Mouse (Mus musculus) adrenal gland, adult 18-20 months (tissue): ENCODE data around the gene Slc28a2. TPM values are rescaled to one million over a fixed set of nuclear protein-coding genes. Genes with fewer than 3 reads are reported as not detected.
"Not testable (repeated sequence)": the region's sequence is repeated elsewhere in the genome, so short reads cannot be mapped to it uniquely, and the experiment has no call there.

Experiments used
- DNase-seq, 2 experiments: peaks; one replicate each; pipeline ENCODE4 v3.0.0; 2021 to 2022; ENCODE audit warnings: low spot score in 2 of 2
- long read RNA-seq, 2 experiments: library from polyadenylated mRNA; stranded (forward); transcript quantifications; one replicate each; pipeline ENCODE4 v2.0.0; 2021
- total RNA-seq, 2 experiments: library from RNA; stranded (reverse); gene quantifications; 1 replicate in 1 of 2; 2 replicates in 1 of 2; pipeline ENCODE4 v1.2.3; 2021

Gene Slc28a2
- total RNA-seq, result 1 to 10 TPM; 1.2 to 7.1 TPM
- long read RNA-seq, experiment 1, partial matches to known transcripts, result 0 of 13 reads
- long read RNA-seq, experiment 1, other reads (novel, unspliced or antisense), result 9 of 13 reads
- long read RNA-seq, experiment 2, partial matches to known transcripts, result 1 of 5 reads
- long read RNA-seq, experiment 2, other reads (novel, unspliced or antisense), result 0 of 5 reads

DNA sequence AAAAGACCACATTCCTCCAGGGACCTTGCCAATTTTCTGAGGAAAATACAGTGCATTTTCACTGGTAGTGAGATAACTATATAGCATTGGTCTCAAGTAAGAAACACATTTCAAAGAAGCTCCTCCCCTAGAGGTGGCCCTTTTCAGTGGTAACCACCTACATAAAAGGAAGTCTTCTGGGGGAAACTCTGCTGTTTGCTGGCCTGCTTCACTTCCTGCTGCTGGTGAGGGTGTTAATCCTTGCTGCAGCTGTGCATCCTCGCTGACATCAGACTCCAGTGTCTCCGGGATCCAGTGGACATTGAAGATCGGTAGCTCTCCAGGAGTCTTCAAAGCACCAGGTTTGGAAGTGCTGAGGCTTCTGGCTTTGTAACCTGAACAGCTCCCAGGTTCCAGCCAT, at the start of gene Slc28a2:
TSS of gene Slc28a2 (plus strand) at position 278 of the 400 bp plus-strand sequence.
- DNase-seq, result not testable (repeated sequence)

DNA sequence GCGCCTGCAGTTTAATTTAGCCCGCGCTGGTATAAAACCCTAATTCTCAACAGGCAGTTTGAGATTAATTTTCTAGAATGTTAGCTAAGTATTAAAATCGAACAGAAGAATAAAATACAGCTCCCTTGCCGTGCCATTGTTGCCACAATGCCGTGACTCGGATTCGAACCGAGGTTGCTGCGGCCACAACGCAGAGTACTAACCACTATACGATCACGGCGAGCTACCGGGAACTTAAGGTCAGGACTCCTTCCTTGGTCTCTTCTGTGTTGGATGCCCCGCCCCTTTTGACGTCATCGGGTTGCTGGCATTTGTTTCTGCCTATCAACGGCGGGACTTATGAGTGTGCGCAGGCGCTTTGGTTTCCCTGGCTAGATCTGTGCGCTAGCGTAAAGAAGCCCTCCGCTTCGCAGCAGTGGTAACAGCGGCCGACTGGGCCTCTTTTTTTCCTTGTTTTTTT, 49.0 kb upstream of the Slc28a2 start:
- DNase-seq, result peak; percentile 97 to 99

DNA sequence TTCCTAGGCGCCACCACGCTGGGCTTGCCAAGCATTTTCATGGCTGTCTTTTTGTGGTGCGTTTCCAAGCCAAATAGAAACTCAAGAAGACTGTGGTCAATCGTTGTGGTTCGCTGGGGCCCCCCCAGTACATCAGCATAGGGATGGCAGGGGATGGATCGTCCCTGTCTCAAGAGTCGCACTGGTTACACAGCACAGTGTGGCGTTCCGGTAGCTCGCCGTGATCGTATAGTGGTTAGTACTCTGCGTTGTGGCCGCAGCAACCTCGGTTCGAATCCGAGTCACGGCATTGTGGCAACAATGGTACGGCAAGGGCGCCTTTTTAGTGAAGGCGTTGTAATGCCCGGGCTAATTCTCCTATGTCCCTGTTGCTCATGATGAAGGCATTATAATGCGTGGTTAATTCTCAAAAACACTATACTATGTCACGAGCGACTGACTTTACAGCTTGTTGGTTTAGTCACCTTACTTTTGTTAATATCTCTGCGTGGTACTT, 48.5 kb upstream of the Slc28a2 start:
- peak; percentile 73 to 75 for DNase-seq

DNA sequence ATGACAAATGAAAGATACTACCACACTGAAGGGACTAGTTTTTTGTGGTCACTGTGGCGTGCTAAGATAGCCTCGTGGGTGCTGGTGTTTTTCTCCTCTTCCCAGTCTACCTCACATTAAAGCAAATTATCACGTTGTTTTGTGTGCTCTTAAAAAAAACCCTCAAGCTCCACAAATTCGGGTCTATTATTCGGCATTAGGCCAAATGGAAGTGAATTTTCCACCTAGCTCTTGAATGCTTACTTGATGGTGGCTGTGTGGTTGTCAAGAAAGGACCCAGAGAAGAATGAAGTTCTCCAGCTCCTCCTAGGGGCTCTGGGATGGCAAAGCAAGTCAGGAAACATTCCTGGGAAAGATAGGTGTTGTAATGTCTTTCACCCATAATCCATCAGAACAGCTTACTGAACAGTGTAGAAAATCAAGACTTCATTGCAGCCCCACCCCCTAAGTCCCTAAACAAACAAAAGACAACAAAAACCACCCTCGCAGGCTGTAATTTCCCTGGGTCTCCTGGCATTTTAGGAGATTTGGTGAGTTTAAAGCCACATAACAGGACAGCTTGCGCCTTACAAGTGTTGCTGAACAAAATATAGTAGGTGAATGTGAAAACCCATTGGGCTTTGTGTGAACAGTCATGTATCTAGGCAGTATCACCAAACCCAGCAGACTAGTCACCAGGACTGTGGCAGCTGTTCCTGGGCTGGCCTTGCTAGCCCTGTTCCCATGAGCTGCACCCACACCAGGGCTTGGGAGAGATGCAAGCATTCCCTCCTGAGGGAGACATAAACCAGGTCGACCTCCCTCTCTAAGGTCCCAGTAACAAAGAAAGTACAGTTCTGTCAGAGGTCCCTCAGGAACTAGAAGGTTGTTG, 47.6 kb upstream of the Slc28a2 start:
- no peak for DNase-seq

DNA sequence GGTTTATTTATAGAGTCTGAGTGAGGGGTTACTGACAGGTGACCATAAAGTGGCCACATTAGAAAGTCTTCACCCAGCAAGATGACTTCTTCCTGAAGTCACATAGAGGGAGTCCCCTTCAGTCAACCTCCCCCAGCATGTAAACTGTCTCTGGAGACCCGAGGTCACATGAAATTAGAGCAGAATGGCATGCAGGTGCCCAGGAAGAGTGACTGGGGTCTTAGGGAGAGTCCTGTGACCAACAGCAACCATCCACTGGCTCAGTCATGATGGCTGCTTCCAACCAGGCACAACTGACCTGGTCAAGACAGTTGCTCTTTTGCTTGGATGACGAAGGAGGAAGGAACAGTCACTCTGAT, 47.0 kb upstream of the Slc28a2 start:
- no peak for DNase-seq

- peak; percentile 42 to 51 for DNase-seq
Measured at GRCm38 (mm10) chr2:122380768-122381311, 45.4 kb upstream of the Slc28a2 start.

DNA sequence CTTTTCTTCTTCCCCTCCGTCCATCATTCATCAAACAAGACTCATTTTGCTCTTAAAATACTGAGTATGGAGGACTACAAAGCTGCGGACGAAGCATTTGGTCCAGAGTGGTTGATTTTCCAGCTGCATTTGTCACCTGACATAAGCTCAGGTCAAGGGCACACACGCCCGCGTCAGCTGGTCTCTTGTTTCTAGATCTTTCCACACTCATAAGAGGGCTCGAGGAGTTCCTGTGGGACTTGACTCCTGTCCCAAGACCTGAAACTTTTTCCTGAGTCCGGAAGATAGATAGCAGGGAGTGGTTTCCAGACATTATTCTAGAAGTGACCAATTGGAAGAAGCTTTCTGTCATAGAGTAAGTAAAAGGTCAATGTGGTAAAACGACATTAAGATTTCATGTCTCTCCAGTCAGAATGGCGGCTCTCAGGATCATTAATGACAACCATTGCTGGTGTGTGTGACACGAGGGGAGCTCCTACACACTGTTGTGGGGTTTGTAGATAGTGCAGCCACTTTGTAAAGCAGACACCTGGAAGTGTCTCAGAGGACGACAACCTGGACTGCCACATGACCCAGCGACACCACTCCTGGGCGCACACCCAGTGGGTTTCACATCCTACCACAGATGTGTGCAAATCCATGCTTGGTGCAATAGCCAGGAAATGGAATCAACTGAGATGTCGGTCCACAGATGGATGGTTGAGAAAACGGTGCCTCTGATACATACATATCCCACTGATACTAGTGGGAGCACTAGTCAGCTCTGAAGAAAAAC, 44.8 kb upstream of the Slc28a2 start:
- no peak for DNase-seq

GRCm38 (mm10) chr2:122382121-122382520, 44.2 kb upstream of the Slc28a2 start:
- DNase-seq, result no peak

DNA sequence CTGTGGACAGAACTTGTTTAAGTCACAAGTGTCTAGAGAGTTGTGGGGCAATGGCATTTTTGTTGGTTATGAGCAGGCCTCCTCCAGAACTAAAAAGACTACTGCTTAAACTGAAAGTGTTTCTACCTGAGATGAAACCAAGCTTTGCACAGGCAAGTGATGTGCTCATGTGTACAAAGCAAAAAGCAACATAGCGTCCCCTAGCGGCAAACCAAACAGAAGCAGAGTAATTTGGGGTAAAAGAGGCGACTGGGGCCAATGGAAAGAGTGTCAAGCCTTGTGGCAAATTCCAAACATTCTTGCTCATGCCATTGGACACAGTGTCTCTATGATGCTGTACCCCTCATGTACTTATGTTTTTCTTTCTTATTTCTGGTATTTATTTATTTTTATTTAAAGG, 41.2 kb upstream of the Slc28a2 start:
- DNase-seq, result no peak

DNA sequence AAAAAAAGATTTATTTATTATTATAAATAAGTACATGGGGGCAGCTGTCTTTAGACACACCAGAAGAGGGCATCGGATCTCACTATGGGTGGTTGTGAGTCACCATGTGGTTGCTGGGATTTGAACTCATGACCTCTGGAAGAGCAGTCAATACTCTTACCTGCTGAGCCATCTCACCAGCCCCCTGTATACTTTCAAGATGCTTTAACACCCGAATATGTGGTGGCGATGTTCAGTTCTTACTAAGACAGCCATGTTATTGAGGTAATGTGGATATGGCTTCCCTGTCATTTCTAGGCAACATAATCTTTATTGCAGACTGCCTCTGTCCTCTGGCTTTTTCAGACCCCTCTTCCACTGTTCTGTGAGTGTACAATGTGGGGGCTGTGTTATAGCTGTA, 39.1 kb upstream of the Slc28a2 start:
- DNase-seq, result not testable (repeated sequence)

GRCm38 (mm10) chr2:122396150-122396549, 30.1 kb upstream of the Slc28a2 start:
- no peak for DNase-seq

DNA sequence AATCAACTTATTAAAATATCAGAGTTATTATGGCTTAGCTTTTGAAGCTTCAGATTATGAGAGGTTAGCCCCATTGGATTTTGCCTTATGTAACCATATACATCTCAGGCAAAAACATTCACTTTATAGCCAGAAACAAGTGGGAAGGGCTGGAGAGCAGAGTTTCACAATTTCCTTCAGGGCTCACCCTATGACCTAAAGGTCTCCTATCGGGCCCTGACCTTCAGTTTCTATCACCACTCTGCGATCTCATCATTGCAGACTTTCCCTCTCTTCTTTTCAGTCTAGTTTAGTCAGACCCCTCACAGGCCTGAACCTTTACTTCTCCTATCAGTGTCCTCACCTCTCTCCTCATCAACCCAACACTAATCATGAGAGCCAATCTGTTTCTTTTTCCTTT, 18.7 kb upstream of the Slc28a2 start:
- no peak for DNase-seq

DNA sequence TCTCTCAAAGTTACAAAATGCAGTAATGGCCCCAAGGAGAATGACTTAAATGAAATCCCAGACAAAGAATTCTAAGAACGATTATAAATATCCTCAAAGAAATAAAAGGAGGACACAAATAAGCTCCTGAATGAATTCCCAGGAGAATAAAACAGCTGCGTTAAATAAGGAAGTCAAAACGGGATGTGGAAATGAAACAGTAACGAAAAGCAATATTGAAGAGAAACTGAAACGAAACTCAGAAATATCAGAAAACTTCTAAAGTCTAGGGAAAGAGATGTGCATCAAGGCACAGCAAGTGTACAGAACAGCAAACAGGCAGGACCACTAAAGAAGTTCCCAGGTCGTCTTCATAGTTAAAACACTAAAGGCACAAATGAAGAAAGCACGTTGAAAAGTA, 17.3 kb upstream of the Slc28a2 start:
- DNase-seq, result no peak

GRCm38 (mm10) chr2:122426645-122427044, 368 bp downstream of the Slc28a2 start:
- DNase-seq, result not testable (repeated sequence)

GRCm38 (mm10) chr2:122438706-122439482, 12.6 kb downstream of the Slc28a2 start:
- not testable (repeated sequence) for DNase-seq

- not testable (repeated sequence) for DNase-seq
Measured at GRCm38 (mm10) chr2:122440521-122440920, 14.2 kb downstream of the Slc28a2 start.

DNA sequence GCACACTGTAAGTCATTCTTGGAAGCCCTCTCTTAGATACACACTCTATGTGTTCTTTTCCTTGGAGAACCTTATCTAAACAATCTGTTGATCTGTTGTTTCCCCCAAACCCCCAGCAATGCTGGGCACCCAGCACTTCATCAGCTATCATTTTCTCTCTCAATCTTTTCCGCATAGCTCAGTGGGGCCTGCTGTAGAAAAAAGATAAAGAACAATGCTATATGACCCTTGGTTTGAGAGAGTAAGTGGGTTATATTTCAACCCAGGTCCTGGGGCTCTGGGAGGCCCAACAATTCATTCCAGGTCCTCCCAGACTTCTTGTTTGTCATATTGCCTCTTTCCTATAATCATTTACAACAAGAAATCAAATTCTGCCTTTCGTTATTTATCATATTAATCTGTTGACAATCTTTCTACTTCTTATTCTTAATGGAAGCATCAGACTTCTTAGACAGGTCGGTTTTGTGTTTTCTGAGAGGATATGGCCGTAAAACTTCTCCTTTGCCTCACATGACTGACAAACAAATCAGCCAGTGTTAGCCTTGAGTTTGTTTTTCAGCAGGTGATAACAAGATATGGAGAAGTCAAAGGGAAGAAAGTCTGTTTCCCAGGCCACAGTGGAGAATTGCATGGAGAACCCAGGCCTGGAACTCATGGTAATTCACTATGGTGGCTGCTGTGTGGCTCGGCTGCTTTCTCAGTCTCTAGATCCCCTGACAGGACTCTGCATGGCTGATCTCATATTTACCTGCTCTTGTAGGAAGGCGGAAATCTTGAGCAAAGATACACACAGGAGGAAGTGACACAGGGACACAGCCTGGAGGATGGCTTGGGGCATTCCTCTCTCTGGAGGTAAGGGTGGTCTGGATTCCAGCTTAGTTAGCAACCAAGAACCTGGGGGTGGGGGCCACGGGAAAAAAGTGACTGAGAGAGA, 15.0 kb downstream of the Slc28a2 start:
- DNase-seq, result no peak

- no peak for DNase-seq
Measured at GRCm38 (mm10) chr2:122450351-122450750, 24.1 kb downstream of the Slc28a2 start.

GRCm38 (mm10) chr2:122452426-122452825, 26.1 kb downstream of the Slc28a2 start:
- no peak for DNase-seq
